Mouse (Mus musculus) cerebellum, adult 8-10 months (tissue): ENCODE data around the gene Capn1.
"Not testable (repeated sequence)": the region's sequence is repeated elsewhere in the genome, so short reads cannot be mapped to it uniquely, and the experiment has no call there.

Experiments
- DNase-seq: peaks from one replicate; pipeline ENCODE4 v3.0.0; 2022

Capn1 gene

DNA sequence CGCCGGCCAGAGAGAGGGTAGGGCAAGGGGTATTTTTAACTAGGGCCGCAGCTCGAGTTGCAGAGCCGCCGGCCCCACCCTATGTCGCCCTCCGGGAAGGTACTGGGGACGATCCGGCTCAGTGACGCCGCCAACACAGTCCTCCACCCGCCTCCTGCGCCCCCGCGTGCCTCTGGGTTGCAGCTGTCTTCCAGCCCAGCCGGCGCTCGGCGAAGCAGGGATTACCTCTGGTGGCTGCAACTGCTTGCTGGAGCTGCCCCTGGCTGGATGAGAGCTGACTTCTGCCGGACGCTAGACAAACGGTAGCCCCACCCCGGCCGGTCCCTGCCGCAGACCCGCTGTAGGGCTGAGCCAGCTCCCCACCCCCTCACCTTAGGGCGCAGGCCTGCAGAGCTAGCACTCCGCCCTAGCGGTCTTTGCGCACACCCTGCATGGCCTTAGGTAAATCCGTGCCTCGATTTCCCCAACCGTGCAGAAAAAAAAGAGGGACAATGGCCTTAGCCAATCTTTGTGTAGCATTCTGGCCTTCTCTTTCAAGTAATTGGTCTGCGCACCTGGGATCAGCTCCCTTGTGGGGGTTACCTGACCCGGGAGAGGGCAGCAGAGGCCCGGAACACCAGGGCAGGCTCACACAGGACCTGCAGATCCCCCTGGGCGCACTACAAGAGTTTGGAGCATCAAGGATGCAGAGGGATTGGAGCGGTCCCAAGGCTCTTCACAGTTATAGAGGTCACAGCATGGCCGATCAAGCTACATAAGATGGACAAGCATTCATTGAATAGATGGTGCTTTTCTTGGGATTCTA is at the start of gene Capn1:
Capn1 (minus strand) TSS at position 387 of the 805 bp plus-strand sequence.
- peak; percentile 60 for DNase-seq

DNA sequence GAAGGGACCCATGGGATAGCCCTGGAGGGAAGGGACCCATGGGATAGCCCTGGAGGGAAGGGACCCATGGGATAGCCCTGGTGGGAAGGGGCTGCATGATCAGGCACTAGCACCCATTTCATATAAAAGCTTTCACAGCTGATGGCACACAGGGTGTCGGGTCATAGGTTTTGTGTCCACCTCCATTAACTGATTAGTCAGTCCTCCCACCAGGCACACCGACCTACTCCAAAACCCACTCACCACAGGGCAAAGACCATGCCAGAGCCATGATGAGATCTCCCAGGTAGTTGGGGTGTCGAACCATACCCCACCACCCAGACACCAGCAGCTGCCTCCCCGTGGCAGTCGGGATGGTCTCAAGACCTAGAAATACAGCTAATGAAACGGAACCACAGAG is 47.4 kb upstream of the Capn1 start:
- no peak for DNase-seq

DNA sequence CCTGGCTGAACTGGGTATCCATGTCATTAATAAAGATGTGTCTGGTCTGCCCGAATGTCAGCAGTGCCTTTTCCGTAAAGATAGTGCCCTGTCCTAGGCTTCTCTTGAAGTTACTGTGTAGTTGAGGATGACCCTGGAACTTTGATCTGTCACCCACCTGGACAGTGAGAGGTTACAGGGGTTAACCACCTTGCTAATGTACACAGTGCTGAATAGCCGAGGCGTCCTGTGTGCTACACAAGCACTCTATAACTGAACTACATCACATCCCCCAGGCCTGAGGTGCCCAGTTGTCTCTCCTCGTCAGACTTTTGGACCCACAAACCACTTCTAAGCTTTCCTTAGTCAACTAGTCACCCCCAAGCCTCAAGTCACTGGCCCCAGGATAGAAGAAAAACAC is 46.7 kb upstream of the Capn1 start:
- no peak for DNase-seq

DNA sequence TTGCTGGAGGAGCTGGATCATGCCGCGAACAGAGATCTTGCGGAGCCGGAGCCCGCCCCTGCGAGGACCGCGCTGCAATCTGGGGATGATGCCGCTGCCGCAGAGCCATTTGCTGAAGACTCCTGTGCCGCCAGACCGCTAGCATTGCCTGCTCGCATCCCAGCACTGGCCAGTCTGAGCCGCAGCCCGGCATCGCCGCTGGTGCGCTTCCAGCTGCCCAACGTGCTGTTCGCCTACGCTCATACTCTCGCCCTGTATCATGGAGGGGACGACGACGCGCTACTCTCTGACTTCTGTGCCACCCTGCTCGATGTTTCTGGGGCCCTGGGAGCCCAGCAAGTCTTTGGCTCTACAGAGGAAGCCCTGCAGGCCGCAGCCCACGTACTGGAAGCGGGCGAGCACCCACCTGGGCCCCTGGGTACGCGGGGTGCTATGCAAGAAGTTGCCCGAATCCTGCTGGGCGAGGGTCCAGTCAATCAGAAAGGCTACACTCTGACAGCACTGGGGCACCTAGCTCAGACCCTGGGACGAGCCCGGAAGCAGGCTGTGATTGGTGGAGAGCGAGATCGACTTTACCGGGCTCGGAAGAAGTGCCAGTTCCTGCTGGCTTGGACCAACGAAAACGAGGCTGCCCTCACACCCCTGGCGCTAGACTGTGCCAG is 46.1 kb upstream of the Capn1 start:
- no peak for DNase-seq

DNA sequence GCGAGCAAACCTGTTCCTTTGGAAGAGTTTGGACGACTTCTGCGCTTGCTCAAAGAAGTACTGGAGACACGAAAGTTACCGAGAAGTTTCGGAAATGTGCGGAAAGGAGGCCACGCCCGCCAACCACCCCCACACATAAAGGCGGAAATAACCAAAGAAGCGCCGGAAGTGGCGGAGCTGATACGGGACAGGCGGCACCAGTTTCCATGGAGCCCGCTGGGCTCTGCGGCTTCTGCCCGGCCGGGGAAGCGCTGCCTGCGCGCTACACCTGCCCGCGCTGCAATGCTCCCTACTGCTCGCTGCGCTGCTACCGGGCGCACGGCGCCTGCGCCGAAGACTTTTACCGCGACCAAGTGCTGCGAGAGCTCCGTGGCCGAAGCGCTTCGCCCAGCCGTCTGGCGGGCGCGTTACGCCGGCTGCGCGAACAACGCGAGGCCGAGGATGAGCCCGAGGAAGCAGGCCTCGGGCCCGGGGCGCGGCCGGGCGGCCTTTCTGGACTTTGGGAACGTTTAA is 45.4 kb upstream of the Capn1 start, which contains the start of gene Znhit2:
Znhit2 (plus strand) TSS at position 172 of the 513 bp plus-strand sequence.
- DNase-seq: peak; percentile 79

DNA sequence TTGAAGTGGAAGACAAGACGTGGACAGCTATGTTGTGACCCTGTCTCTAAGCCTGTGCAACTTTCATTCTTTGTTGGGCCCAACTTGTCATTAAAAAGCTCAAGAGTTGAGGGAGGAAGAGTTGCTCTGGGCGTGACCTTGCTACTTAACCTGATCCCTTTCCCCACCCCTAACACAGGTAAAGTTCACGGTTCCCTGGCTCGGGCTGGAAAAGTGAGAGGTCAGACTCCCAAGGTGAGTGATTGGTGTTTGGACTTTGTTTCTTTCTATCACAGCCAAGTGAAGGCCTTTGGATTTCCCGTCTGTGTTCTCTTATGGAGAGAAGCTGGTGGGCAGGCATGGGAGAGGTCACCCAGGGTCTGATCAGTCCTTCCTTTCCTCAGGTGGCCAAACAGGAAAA is 43.3 kb upstream of the Capn1 start:
- no peak for DNase-seq

DNA sequence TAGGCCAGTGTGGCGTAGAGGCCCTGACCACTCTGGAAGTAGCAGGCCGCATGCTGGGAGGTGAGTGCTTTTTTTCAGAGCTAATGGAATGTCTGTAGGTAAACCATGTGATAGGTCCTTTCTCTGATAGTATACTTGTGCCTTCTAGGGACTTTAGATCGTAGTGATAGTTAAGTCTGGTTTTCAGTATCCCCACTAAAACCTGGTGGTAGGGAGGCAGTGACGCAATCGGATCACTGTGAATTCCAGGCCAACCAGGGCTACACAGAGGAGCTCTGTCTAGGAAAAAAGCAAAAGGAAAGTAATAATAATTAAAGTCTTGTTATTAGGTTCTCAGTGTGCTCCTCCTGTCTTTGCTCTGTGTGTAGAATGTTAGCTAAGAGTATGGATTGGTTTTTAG is 42.8 kb upstream of the Capn1 start:
- DNase-seq: no peak

DNA sequence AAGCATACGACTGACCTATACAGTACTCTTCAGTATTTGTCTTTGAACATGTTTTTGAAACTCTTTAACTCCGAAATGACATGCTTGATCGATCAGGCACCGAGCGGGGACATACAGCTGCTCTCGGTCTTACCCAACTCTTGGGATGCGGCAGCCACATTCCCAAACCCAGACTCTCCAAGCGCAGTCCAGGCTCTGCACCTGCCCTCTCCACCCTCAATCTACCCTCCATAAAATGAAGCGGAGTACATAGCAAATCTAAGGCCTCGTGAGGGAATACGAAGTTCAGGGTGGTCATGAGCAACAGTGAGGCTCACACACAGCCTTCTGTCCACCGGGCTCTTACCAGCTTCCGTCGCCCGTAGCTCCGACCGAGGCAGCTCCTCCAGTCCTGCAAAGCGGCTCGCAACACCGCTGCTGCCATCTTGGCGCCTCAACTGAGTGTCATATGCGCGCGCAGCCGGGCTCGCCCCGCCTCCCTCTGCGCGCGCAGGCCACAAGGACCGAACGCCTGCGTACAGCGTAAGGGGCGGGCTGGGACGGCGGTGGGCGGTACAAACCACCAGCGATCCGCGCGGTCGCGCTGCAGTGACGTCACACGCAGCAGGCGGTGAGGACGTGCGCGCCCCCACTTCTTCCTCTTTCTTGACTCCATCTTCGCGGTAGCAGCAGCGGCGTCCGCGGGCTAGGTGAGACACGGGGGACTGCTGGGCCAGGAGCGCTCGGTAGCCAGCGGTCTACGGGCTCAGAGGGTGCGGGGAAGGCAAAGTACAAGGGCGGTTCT is 41.8 kb upstream of the Capn1 start, which contains the start of the genes Mrpl49 and Fau:
Mrpl49 (minus strand) TSS at position 473 of the 784 bp plus-strand sequence.
Fau (plus strand) TSS at position 532 of the 784 bp plus-strand sequence.
- DNase-seq: peak; percentile 99

DNA sequence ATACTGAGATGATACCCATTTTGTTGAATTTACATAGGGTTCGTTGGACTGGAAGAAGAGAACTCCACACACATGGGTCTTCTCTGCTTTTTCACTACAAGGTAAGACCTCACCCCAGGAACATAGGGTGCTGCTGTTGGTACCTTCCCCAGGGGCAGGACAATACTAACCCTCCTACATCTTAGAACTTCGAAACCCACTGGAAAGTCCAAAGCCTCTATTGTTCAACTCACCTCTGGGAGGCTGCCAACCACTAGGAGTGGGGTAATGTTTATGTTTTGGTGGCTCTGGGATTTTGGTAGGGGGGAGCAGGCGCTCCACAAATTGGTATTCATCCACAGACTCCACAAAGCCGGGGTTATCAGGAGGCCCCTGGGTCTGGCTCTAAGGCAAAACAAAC is 41.0 kb upstream of the Capn1 start:
- peak; percentile 37 for DNase-seq

DNA sequence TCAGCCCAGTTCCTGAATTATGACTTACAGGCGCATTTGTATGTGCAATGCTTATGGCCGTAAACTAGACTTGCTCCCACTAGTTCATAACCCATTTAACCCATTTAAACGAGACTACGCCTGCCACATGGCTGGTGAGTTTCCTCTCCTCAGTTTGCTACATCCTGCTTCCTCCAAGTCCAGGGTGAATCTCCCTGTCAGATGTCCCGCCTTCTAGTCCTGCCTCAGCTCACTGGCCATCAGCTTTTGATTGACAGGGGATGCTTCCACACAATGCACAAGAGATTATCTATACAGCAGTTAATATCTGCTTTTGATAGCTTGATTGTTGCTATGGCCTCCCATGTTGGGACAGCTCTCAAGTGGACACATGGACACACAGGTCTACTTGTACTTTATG is 38.6 kb upstream of the Capn1 start:
- DNase-seq: no peak

DNA sequence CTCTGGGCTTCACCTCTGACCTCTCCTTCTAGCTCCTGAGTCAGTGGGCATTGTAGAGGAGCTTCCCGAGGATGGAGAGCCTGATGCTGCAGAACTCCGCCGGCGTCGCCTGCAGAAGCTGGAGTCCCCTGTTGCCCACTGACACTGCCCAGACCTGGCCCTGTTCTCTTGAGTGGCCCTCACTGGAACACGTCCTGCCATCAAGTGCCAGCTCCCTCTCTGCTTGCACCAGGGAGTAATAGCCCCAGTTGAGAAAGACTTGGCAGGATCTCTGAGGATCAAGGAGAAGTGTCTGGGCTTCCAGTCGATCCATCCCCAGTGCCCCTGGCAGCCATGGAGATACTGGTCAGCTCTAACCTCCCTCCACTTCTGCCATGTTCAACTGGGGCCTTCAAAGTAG is 36.8 kb upstream of the Capn1 start:
- no peak for DNase-seq

DNA sequence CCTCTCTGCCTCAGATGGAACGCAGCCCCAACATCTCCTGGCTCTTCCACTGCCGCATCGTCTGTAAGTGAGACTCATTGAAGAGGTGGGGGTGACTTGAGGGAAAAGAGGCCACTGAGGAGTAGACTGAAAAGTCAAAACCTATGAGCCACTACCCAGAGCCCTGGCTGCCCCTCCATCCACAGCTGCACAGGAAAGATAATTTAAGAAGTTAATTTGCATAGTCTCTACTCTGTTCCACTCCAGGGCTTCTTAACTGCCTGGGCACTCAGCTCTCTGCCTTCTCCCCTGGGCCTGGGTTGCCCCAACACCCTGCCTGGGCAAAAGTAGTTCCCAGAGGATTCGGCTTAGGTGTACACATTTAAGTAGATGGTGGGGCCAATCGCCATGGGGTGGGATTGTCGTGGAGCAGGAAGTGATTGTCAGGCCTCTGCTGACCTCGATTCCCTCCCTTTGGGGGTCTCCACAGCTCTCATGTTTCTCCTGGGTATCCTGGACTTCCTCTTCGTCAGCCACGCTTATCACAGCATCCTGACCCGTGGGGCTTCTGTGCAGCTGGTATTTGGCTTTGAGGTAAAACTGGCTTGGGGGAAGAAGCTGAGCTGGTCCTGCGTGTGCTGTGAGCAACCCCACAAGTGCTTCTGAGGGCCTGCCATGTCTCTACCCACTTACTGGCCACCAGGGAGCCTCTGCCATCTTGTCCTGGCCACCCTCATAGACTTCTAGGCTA is 33.1 kb upstream of the Capn1 start:
- peak; percentile 15 for DNase-seq

DNA sequence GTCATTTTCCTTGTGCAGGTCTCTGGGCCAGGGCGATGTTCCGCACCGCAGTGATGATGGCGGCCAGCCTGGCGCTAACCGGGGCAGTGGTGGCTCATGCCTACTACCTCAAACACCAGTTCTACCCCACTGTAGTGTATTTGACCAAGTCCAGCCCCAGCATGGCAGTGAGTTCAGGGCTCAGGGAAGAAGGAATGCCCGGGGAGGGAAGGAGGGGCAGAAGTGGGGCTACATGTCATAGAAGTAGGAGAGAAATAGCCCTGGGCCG is 32.1 kb upstream of the Capn1 start:
- DNase-seq: no peak

DNA sequence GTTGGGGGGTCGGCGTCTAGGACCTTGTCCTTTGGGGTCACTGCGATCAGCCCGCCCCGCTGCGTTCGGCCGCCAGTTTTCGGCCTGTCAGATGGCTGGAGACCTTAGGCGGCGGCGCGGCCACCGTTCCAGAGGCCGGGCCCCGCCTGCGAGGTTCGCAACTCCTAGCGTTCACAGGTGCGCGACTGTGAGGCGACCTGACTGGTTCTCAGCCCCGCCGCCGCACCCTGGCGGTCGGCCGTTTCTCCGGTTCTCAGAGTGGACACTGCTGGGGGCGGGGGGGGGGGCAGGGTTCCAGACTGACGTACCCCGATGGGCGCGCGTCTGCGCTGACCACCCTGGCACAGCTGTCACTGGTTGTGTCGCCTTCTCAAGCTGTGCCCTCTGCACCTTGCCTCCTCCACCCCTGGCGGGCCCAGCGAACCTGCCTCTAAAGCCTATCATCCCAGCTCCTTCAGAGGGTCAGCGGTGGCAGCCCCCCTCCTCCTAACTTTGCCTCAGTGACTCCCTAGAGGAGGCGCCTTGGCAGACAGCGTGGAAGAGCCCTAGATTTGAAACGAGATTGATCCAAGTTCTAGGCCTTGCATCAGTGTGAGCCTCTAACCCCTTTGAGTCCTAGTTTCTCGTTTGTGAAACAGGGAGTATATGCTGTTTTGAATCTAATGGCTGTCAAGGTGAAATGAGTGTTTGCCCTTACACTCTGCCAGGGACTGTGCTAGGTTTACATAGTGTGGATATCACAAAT is 31.6 kb upstream of the Capn1 start:
- DNase-seq: peak; percentile 46

DNA sequence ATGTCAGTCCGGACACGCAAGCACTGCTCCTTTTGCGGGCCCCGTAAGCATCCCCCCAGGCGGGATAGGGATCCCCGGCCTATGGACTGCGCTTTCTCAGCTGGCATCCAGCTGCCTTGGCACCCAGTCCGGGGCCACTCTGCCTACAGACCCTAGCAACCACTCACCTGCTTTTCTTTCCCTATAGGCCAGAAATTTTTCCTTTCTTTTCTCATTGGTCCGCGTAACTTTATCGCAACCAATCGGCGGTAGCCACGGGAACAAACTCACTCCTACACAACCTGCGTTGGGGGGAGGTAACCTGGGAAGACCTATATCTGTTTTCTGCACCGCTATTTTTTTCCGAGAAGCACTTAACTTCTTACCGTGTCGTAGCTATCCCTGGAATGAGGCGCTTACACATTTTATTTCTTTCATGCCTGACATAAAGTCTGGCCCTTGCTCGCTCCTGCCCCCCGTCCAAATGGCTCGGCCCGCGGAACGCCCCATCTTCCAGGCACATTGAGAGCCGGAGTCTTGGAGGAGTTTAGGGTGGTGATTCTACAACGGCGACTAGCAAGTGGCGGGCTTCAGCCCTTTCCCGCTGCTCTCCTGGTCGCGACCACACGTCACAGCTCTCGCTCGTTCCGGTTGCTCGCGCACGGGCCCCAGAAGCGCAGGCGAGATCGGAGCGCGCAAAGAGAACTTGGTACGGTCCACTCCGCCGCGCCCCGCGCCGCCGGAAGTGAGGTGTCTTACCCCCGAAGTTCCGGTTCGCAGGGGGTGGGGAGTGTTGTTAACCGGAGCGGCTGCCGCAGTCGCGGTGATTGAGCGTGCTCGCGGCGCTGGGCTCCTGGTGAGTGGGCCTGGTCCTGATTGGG is 30.8 kb upstream of the Capn1 start, which contains the start of gene Syvn1:
Syvn1 (plus strand) TSS at position 283 of the 860 bp plus-strand sequence.
- DNase-seq: peak; percentile 90

DNA sequence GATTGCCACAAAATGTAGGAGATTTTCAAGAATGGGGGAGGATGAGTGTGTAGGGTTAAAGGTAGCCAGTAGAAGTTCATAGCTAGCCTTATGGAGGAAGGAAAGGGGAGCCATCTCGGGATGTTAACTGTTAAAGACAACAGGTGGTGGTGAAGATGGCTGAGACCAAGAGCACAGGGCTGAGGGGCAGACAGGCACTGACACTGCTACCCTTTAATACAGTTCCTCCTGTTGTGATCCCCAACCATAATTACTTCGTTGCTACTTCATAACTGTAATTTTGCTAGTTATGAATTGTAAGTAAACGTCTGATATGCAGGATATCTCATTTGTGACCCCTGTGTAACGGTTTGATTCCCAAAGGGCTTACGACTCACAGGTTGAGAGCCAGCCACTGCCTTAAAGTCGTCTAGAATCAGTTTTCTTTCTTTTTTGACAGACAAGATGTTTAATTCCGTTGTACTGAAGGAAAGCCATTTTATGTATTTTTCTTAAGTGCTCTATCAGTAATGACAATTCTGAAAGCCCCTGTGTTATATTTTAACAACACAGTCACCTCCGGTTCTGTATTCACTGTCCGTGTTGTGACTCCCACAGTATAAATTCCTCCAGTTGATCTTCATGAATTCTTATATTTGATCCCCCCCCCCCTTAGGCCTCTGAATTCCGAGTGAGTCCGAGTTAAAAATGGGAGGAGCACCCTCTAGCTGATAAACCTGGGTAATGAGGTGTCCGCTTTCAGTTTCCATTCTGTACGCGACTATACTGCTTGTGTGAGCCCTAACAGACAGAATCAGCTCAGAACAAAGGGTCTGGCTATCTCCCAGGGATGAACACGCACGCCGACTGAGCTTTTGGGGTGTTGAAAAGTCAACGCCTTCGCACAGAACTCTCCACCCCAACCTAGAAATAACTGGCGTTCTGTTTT is 29.9 kb upstream of the Capn1 start:
- peak; percentile 16 for DNase-seq

DNA sequence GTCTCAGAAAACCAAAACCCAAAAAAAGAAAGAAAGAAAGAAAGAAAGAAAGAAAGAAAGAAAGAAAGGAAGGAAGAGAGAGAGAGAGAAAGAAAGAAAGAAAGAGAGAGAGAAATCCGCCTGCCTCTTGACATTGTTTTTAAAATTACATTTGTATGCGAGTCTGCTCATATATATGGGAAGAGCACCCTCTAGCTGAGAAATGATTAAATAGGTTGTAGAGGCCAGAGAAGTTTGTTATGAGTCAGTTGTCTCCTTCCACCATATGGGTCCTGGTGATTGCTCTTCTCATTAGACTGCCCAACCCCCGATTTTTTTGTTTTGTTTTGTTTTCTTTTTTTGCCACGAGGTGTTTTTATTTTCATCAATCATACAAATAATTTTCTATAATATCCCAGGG is 28.4 kb upstream of the Capn1 start:
- DNase-seq: not testable (repeated sequence)

DNA sequence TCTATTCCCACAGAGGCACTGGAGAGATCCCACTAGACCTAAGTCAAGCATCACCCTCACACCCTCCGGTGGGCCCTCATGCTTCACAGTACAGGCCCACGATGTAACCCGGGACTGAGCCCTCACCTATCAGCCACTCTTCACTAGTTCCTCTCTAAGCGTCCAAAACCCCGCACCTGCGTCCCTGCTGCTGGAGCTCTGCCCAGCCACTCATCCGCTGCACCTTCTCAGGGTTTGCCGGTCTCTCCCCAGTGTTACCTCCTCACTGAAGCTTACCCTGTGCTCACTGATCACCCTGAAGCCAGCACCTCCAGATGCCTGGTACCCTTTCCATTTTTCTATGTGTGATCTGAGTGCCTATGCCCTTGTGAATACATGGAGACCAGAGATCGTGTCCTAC is 26.6 kb upstream of the Capn1 start:
- peak; percentile 21 for DNase-seq

DNA sequence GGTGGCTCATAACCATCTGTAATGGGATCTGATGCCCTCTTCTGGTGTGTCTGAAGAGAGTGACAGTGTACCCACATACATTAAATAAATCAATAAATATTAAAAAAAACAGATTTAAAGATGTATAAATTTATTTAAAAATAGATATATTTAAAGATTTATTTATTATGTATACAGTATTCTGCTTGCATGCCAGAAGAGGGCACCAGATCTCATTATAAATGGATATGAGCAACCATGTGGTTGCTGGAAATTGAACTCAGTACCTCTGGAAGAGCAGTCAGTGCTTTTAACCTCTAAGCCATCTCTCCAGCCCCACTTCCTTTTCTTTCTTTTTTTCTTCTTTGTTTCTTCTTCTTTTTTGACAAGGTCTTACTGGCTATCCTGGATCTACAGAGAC is 24.3 kb upstream of the Capn1 start:
- no peak for DNase-seq

DNA sequence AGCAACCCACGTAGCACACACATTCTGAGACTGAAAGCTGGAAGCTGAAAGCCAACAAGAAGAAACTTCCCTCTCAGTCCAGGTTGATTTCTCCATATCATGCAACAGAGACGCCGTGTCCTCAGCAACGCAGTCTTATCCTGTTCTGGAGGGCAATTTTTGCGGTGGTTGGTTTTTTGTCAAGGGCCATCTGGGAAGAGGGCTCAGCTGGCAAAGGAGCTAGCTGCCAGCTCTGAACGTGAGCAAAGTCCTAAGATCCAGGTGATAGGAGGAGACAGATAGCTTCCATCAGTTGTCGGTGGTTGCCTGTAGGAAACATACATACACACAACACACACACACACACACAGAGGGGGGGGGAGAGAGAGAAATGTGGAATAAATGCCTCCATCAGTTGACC is 22.6 kb upstream of the Capn1 start:
- no peak for DNase-seq
